9 mouse cellular contexts compared by ENCODE assay signal in the genomic region with DNA sequence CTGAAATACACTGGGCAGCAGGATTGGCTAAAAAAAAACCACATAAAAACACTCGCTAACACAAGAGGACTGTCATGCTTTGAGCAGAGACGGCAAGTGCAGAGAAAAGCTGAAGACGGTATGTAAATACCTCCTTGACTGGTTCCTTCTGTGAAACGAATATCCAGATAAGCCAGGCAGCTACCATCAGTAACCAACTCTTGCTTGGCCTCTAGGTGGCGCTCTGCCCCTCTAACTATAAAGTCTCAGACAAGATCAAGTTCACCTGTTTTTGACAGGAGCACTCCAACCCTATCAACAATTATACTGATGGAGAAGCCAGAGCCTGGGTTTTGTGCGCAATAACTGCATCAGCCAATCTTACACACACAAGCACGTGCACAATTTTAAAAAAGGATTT. TPM values are rescaled to one million over a fixed set of nuclear protein-coding genes. Genes with fewer than 3 reads are reported as not detected.
A peak's percentile ranks its signal among the peaks of the same experiment; 100 is the strongest.
DNase-seq lines count a peak whose midpoint lies in the region; ATAC-seq lines count a peak whose summit lies in the region.
"Had no signal": no experiment of that assay in that cellular context is flagged by ENCODE, and none has a peak within 500 bp of the region (broad histone marks: within the 10 kb centered on the region; RNA-seq: fewer than 3 reads in every experiment).

No protein-coding gene starts in this region.

- peaks cover 49% of the 10 kb centered on the region for H3K36me3 ChIP-seq in liver, embryonic 12.5 days
- peaks cover 33% of the 10 kb centered on the region for H3K36me3 ChIP-seq in stomach, embryonic 16.5 days (ENCODE audit: control insufficient read depth, insufficient read depth, low read length)

- no peak overlapping the region for H3K4me3 ChIP-seq in liver, embryonic 12.5 days
- H3K4me3 ChIP-seq in stomach, embryonic 16.5 days (replicated peaks; ENCODE audit: low read length), result no peak overlapping the region
- H3K4me3 ChIP-seq: embryonic facial prominence, embryonic 15.5 days had no signal

- 21% methylated on average over 7 of the region's 7 CpGs for WGBS in liver, embryonic 12.5 days (ENCODE audit: insufficient replicate concordance)
- WGBS in stomach, embryonic 16.5 days, result 14% methylated on average over 7 of the region's 7 CpGs

- H3K9ac ChIP-seq in liver, embryonic 12.5 days, result no peak overlapping the region
- H3K9ac ChIP-seq in stomach, embryonic 16.5 days (ENCODE audit: low read length), result no peak overlapping the region
- H3K9ac ChIP-seq: embryonic facial prominence, embryonic 15.5 days had no signal

- intact Hi-C loops in left cerebral cortex, postnatal 14 days (cut with DNase I), result no loop called here

- no peak overlapping the region for H3K4me2 ChIP-seq in liver, embryonic 12.5 days
- no peak overlapping the region for H3K4me2 ChIP-seq in stomach, embryonic 16.5 days (ENCODE audit: low read depth, low read length)
- H3K4me2 ChIP-seq: embryonic facial prominence, embryonic 15.5 days had no signal

- peak; percentile 87 for DNase-seq in liver
- peak; percentile 69 for DNase-seq in c-Kit-negative CD71-positive TER-119-positive erythroid progenitor cells, embryonic 14.5 days (ENCODE audit: low read depth, low spot score)
- DNase-seq in induced T-regulatory cell, adult 2 months (ENCODE audit: low read depth), result peak; percentile 89
- DNase-seq in left cerebral cortex, postnatal 14 days (ENCODE audit: low spot score in 2 of 2), result peak; percentile 84 to 88
- DNase-seq in naive thymus-derived CD4-positive, alpha-beta T cell, adult 2 months (ENCODE audit: low read depth), result peak; percentile 91

- H3K27me3 ChIP-seq in liver, embryonic 12.5 days (replicated peaks), result peaks cover 18% of the 10 kb centered on the region
- no peaks in the 10 kb centered on the region for H3K27me3 ChIP-seq in stomach, embryonic 16.5 days (ENCODE audit: control insufficient read depth, insufficient read depth, low read length)
- H3K27me3 ChIP-seq: embryonic facial prominence, embryonic 15.5 days had no signal

- no peak for ATAC-seq in liver, embryonic 12.5 days
- peak; percentile 87 for ATAC-seq in frontal cortex, adult (ENCODE audit: low TSS enrichment)
- no peak for ATAC-seq in stomach, embryonic 16.5 days (ENCODE audit: insufficient read depth, low FRiP score)

- H3K9me3 ChIP-seq in liver, embryonic 12.5 days (replicated peaks), result no peaks in the 10 kb centered on the region
- 0 out of 2 replicates have a peak, but pooled peaks cover 6% of the 10 kb centered on the region for H3K9me3 ChIP-seq in stomach, embryonic 16.5 days (replicated peaks; ENCODE audit: control insufficient read depth, low read length)
- H3K9me3 ChIP-seq: embryonic facial prominence, embryonic 15.5 days had no signal

- H3K27ac ChIP-seq in liver, embryonic 12.5 days, result no peak overlapping the region
- H3K27ac ChIP-seq in stomach, embryonic 16.5 days (ENCODE audit: low read length), result peak overlapping the region; percentile 23; the same call in 1 of the 2 replicates
- H3K27ac ChIP-seq: embryonic facial prominence, embryonic 15.5 days had no signal

- H3K4me1 ChIP-seq in liver, embryonic 12.5 days, result peaks cover 7% of the 10 kb centered on the region
- H3K4me1 ChIP-seq in stomach, embryonic 16.5 days (ENCODE audit: control insufficient read depth, insufficient read depth, low read length), result peaks cover 10% of the 10 kb centered on the region

RNA-seq across cellular contexts. Expression of a gene that starts 7.0 kb away (rescaled TPM):
- 27.9 and 29.9 TPM in 2 replicates for polyA plus RNA-seq in liver, embryonic 12.5 days (2016; fragmentation: Nextera tagmentation; extraction: Ambion mirVana)
- total RNA-seq in left cerebral cortex, postnatal 14 days (2021), result 1 to 10 TPM; 6.0 to 7.6 TPM
- polyA plus RNA-seq in stomach, embryonic 16.5 days (2015; fragmentation: Nextera tagmentation; extraction: Ambion mirVana), result 1,306 and 1,388 TPM in 2 replicates

RNA-seq across cellular contexts. Expression of a gene that starts 23.8 kb away (rescaled TPM):
- 1.2 and 1.3 TPM in 2 replicates for polyA plus RNA-seq in liver, embryonic 12.5 days (2016; fragmentation: Nextera tagmentation; extraction: Ambion mirVana)
- under 1 TPM; 0.27 to 0.44 TPM for total RNA-seq in left cerebral cortex, postnatal 14 days (2021)
- polyA plus RNA-seq in stomach, embryonic 16.5 days (2015; fragmentation: Nextera tagmentation; extraction: Ambion mirVana), result 22.3 and 22.9 TPM in 2 replicates

RNA-seq across cellular contexts. Expression of a gene that starts 31.1 kb away (rescaled TPM):
- polyA plus RNA-seq in liver, embryonic 12.5 days (2016; fragmentation: Nextera tagmentation; extraction: Ambion mirVana), result 32.6 and 35.8 TPM in 2 replicates
- 1 to 10 TPM; 1.4 to 2.1 TPM for total RNA-seq in left cerebral cortex, postnatal 14 days (2021)
- polyA plus RNA-seq in stomach, embryonic 16.5 days (2015; fragmentation: Nextera tagmentation; extraction: Ambion mirVana), result 45.0 and 46.1 TPM in 2 replicates

RNA-seq across cellular contexts. Expression of a gene that starts 31.6 kb away (rescaled TPM):
- polyA plus RNA-seq in liver, embryonic 12.5 days (2016; fragmentation: Nextera tagmentation; extraction: Ambion mirVana), result 17.9 and 19.7 TPM in 2 replicates
- total RNA-seq in left cerebral cortex, postnatal 14 days (2021), result 10 to 100 TPM; 68.9 to 69.2 TPM
- polyA plus RNA-seq in stomach, embryonic 16.5 days (2015; fragmentation: Nextera tagmentation; extraction: Ambion mirVana), result 71.4 and 84.7 TPM in 2 replicates

RNA-seq across cellular contexts. Expression of a gene that starts 31.9 kb away (rescaled TPM):
- polyA plus RNA-seq in liver, embryonic 12.5 days (2016; fragmentation: Nextera tagmentation; extraction: Ambion mirVana), result 73.3 and 75.5 TPM in 2 replicates
- 10 to 100 TPM; 53.6 to 60.4 TPM for total RNA-seq in left cerebral cortex, postnatal 14 days (2021)
- 62.6 and 64.8 TPM in 2 replicates for polyA plus RNA-seq in stomach, embryonic 16.5 days (2015; fragmentation: Nextera tagmentation; extraction: Ambion mirVana)

Comparison
In these comparisons a context has a peak if more than half of its experiments do, and no peak if none do; other contexts are left out.
1. RNA of a gene that starts 7.0 kb away (polyA plus RNA-seq): 1,306 to 1,388 TPM in stomach, embryonic 16.5 days; 27.9 to 29.9 TPM in liver, embryonic 12.5 days; every median in the first group is over 10 times any median in the second.
2. RNA of a gene that starts 23.8 kb away (polyA plus RNA-seq): 22.3 to 22.9 TPM in stomach, embryonic 16.5 days; 1.2 to 1.3 TPM in liver, embryonic 12.5 days; every median in the first group is over 10 times any median in the second.
3. Peak in every context shown above with its lines, with median percentiles within 50 percentile points of each other: DNase-seq.